Mouse (Mus musculus) MEL (cell line): ENCODE data around the gene Poc1a. TPM values are rescaled to one million over a fixed set of nuclear protein-coding genes. Genes with fewer than 3 reads are reported as not detected.

Experiments
- DNase-seq: peaks from one replicate; pipeline ENCODE4 v3.0.0; 2011; ENCODE audit warnings: low read depth, low spot score
- H3K27ac ChIP-seq: 2 replicates; pipeline ENCODE4 v1.5.1; 2012; ENCODE audit warnings: low read depth, mild to moderate bottlenecking, control low read depth, low read length, moderate library complexity; ENCODE audit not compliant: control insufficient read depth
- H3K27me3 ChIP-seq, 2 experiments: fragments of 150-350 bp in 1 of 2; sonication (generic) in 1 of 2; 2 replicates each; pipeline ENCODE4 v1.6.1; 2012; ENCODE audit warnings: low read length in 2 of 2, mild to moderate bottlenecking in 2 of 2, improper control_type of control experiment in 1 of 2, moderate library complexity in 1 of 2; ENCODE audit not compliant: insufficient read depth in 2 of 2, control insufficient read depth in 1 of 2
- H3K36me3 ChIP-seq, 2 experiments: 2 replicates each; pipeline ENCODE4 v1.6.1; 2012 to 2014; ENCODE audit warnings: low read length in 2 of 2, improper control_type of control experiment in 1 of 2, inconsistent platforms in 1 of 2, mild to moderate bottlenecking in 1 of 2; ENCODE audit not compliant: insufficient read depth in 2 of 2, control insufficient read depth in 1 of 2
- H3K4me1 ChIP-seq, 2 experiments: fragments of 150-350 bp in 1 of 2; sonication (generic) in 1 of 2; 2 replicates each; pipeline ENCODE4 v1.6.1; 2012; ENCODE audit warnings: low read length in 2 of 2, improper control_type of control experiment in 1 of 2, mild to moderate bottlenecking in 1 of 2; ENCODE audit not compliant: insufficient read depth in 2 of 2, control insufficient read depth in 1 of 2
- H3K4me3 ChIP-seq, 2 experiments: fragments of 150-350 bp in 1 of 2; sonication (generic) in 1 of 2; 2 replicates each; pipeline ENCODE4 v1.5.1; 2012; ENCODE audit warnings: low read depth in 2 of 2, low read length in 2 of 2, mild to moderate bottlenecking in 2 of 2, moderate library complexity in 2 of 2, control low read depth in 1 of 2, improper control_type of control experiment in 1 of 2; ENCODE audit not compliant: control insufficient read depth in 1 of 2, insufficient read depth in 1 of 2
- H3K79me2 ChIP-seq: 2 replicates; pipeline ENCODE4 v1.6.1; 2012; ENCODE audit warnings: mild to moderate bottlenecking, low read length, moderate library complexity; ENCODE audit not compliant: control insufficient read depth, poor library complexity, insufficient read depth
- H3K9ac ChIP-seq: 2 replicates; pipeline ENCODE4 v1.6.1; 2012; ENCODE audit warnings: low read depth, mild to moderate bottlenecking, control low read depth, low read length, moderate library complexity; ENCODE audit not compliant: control insufficient read depth, poor library complexity, severe bottlenecking
- H3K9me3 ChIP-seq: fragments of 150-350 bp; sonication (generic); replicated peaks from 2 replicates; pipeline ENCODE4 v1.6.1; 2012; ENCODE audit warnings: mild to moderate bottlenecking, low read length, improper control_type of control experiment, moderate library complexity; ENCODE audit not compliant: insufficient read depth
- CTCF ChIP-seq, 3 experiments: IDR thresholded peaks in 2 of 3; conservative IDR thresholded peaks in 1 of 3; 2 replicates each; pipeline ENCODE4 v1.5.1; 2011 to 2012; ENCODE audit warnings: low read length in 3 of 3, low read depth in 2 of 3, mild to moderate bottlenecking in 2 of 3, improper control_type of control experiment in 1 of 3, inconsistent platforms in 1 of 3, mixed read lengths in 1 of 3, moderate library complexity in 1 of 3; ENCODE audit not compliant: control insufficient read depth in 1 of 3, insufficient read depth in 1 of 3, poor library complexity in 1 of 3, severe bottlenecking in 1 of 3
- ELF1 ChIP-seq: IDR thresholded peaks from 2 replicates; pipeline ENCODE4 v1.6.1; 2014; ENCODE audit warnings: low read depth, mild to moderate bottlenecking, inconsistent platforms, low read length, improper control_type of control experiment, moderate library complexity
- HCFC1 ChIP-seq: IDR thresholded peaks from 2 replicates; pipeline ENCODE4 v1.6.1; 2012; ENCODE audit warnings: low read depth, mild to moderate bottlenecking, inconsistent platforms, low read length, improper control_type of control experiment, moderate library complexity
- JUND ChIP-seq: IDR thresholded peaks from 2 replicates; pipeline ENCODE4 v1.6.1; 2011; ENCODE audit warnings: low read depth, mild to moderate bottlenecking, improper control_type of control experiment, low read length
- KAT2A ChIP-seq: conservative IDR thresholded peaks from 2 replicates; pipeline ENCODE4 v1.6.1; 2012; ENCODE audit warnings: low read depth, low read length, improper control_type of control experiment, inconsistent platforms
- MAX ChIP-seq: IDR thresholded peaks from 2 replicates; pipeline ENCODE4 v1.6.1; 2011; ENCODE audit warnings: low read length, improper control_type of control experiment
- MYB ChIP-seq: IDR thresholded peaks from 2 replicates; pipeline ENCODE4 v1.6.1; 2011; ENCODE audit warnings: mild to moderate bottlenecking, low read depth, low read length, improper control_type of control experiment
- MYC ChIP-seq: IDR thresholded peaks from 2 replicates; pipeline ENCODE4 v1.6.1; 2011; ENCODE audit warnings: low read depth, mild to moderate bottlenecking, low read length, improper control_type of control experiment, moderate library complexity
- NELFE ChIP-seq: IDR thresholded peaks from 2 replicates; pipeline ENCODE4 v1.6.1; 2011; ENCODE audit warnings: low read depth, low read length, improper control_type of control experiment
- POLR2AphosphoS2 ChIP-seq: IDR thresholded peaks from 2 replicates; pipeline ENCODE4 v1.6.1; 2011; ENCODE audit warnings: low read length, improper control_type of control experiment
- RAD21 ChIP-seq: IDR thresholded peaks from 2 replicates; pipeline ENCODE4 v1.6.1; 2011; ENCODE audit warnings: mild to moderate bottlenecking, low read depth, low read length, improper control_type of control experiment
- RCOR1 ChIP-seq: IDR thresholded peaks from 2 replicates; pipeline ENCODE4 v1.6.1; 2012; ENCODE audit warnings: low read depth, mild to moderate bottlenecking, inconsistent platforms, low read length, improper control_type of control experiment
- SIN3A ChIP-seq: IDR thresholded peaks from 2 replicates; pipeline ENCODE4 v1.6.1; 2012; ENCODE audit warnings: low read length, improper control_type of control experiment, inconsistent platforms
- SMC3 ChIP-seq: IDR thresholded peaks from 2 replicates; pipeline ENCODE4 v1.6.1; 2011; ENCODE audit warnings: low read depth, low read length, improper control_type of control experiment
- TBP ChIP-seq: IDR thresholded peaks from 2 replicates; pipeline ENCODE4 v1.8.0; 2011; ENCODE audit warnings: low read depth, low read length, improper control_type of control experiment
- USF1 ChIP-seq: IDR thresholded peaks from 2 replicates; pipeline ENCODE4 v1.6.1; 2014; ENCODE audit warnings: low read depth, mild to moderate bottlenecking, inconsistent platforms, low read length, improper control_type of control experiment, moderate library complexity
- ZC3H11A ChIP-seq: IDR thresholded peaks from 2 replicates; pipeline ENCODE4 v1.6.1; 2012; ENCODE audit warnings: low read depth, mild to moderate bottlenecking, inconsistent platforms, low read length, improper control_type of control experiment
- ZKSCAN1 ChIP-seq: IDR thresholded peaks from 2 replicates; pipeline ENCODE4 v1.6.1; 2012; ENCODE audit warnings: low read depth, mild to moderate bottlenecking, inconsistent platforms, low read length, improper control_type of control experiment, moderate library complexity
- ZMIZ1 ChIP-seq: IDR thresholded peaks from 2 replicates; pipeline ENCODE4 v1.6.1; 2012; ENCODE audit warnings: low read depth, mild to moderate bottlenecking, inconsistent platforms, low read length, improper control_type of control experiment, moderate library complexity
- ZNF384 ChIP-seq: IDR thresholded peaks from 2 replicates; pipeline ENCODE4 v1.6.1; 2012; ENCODE audit warnings: low read depth, mild to moderate bottlenecking, inconsistent platforms, low read length, improper control_type of control experiment
- polyA plus RNA-seq, 2 experiments: library from polyadenylated mRNA; stranded (reverse) in 1 of 2; unstranded in 1 of 2; fragments of >175 nt in 1 of 2; fragments of >200 nt in 1 of 2; gene quantifications; 2 replicates each; pipeline versions ENCODE4 v1.2.1 to v1.2.4; 2012; ENCODE audit warnings: low replicate concordance in 2 of 2, low read depth in 1 of 2; ENCODE audit not compliant: insufficient read length in 2 of 2, insufficient read depth in 1 of 2, missing spikeins in 1 of 2
- total RNA-seq: library from RNA; depleted of rRNA; stranded (reverse); fragments of 300-350 nt; gene quantifications from 2 replicates; pipeline ENCODE4 v1.2.3, GENCODE M21; 2012

Gene Poc1a
- total and polyA plus RNA-seq, 3 experiments: 33.8 to 41.3 TPM; not detected in 1

DNA sequence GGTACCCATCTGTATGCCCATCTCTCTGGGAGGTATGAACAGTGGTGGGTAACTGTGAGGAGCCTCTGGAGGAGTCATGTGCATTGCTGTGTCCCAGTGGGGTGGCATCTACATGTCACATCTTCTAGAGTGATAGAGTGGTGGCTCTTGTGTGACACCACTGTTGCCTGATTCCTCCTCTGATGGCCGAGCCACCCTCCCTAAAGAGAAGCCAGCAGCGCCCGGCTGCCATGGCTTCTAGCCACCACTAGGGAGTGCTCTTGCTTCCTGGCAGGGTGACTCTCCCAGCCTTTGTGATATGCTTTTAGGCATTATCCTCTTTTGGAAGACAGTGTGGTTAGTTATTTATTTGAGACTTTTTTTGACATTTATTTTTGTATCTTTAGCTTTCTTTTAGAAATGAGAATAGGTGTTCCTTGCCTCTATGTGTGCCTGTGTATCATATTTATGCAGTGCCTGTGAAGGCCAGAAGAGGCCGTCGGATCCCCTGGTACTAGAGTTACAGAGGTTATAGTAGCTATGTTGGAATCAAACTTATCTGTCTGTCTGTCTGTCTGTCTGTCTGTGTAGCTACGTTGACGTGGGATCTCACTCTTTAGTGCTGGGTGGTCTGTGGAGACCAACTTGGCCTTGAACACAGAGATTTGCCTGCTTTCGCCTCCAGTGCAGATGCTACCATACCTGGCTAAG, 25.9 kb downstream of the Poc1a start:
- Histone ChIP-seq H3K79me2 (no peaks in the 10 kb centered on the region), H3K4me1 (no peaks in the 10 kb centered on the region), H3K9ac (no peak overlapping the region), H3K27ac (no peak overlapping the region), H3K9me3 (no peaks in the 10 kb centered on the region), H3K27me3 (no peaks in the 10 kb centered on the region), H3K4me3 (no peak overlapping the region), H3K36me3 (no peaks in the 10 kb centered on the region; a peak in 1 of 4 replicates)
- peak; percentile 67 for DNase-seq
- TF ChIP-seq CTCF (IDR thresholded peaks at IDR 0.05 in 2 of 3, conservative IDR thresholded peaks at IDR 0.05 in 1 of 3; ENCODE audit: control insufficient read depth in 1 of 3, insufficient read depth in 1 of 3, low read depth in 2 of 3, low read length in 3 of 3, poor library complexity in 1 of 3, severe bottlenecking in 1 of 3) (peak; percentile 83 to 96 (median 89)), SMC3 (peak; percentile 80), ZMIZ1 (no peak), MAX (no peak), HCFC1 (0 out of 2 replicates have a peak, but pooled peaks have one; percentile 20), RAD21 (peak; percentile 72), USF1 (no peak), ZC3H11A (peak; percentile 57)

DNA sequence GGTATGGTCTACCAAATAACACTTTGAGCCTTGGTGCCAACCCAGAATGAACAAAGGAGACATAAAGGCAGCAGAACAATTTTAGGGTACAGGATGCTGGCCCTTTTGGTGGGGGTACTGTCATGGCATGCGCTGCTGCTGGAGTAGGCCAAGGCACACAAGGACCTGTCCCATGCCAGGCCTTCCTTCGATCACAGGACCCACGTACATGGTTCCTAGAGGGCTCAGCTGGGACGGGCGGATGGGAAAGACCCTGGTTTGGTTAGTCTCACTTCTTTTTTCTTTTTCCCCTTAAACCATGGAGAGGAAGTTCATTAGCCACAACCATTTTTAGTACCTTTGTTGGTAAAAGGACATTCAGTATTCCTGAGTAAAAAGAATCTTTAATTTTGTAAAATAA, 27.3 kb downstream of the Poc1a start:
- no peaks in the 10 kb centered on the region for H3K79me2 ChIP-seq
- no peak for TF ChIP-seq ELF1
- TF ChIP-seq TBP: no peak
- no peak for TF ChIP-seq JUND
- no peak for TF ChIP-seq SIN3A
- no peak for TF ChIP-seq KAT2A
- no peak for TF ChIP-seq MYC
- TF ChIP-seq RCOR1: no peak
- TF ChIP-seq POLR2AphosphoS2: no peak
- no peak for TF ChIP-seq NELFE
- TF ChIP-seq ZKSCAN1: no peak
- no peak for TF ChIP-seq ZNF384
- no peak for TF ChIP-seq MYB
- TF ChIP-seq ZC3H11A: no peak
- no peak for DNase-seq
- no peak overlapping the region for H3K4me3 ChIP-seq
- H3K36me3 ChIP-seq: no peaks in the 10 kb centered on the region; a peak in 1 of 4 replicates
- no peaks in the 10 kb centered on the region for H3K9me3 ChIP-seq
- H3K27me3 ChIP-seq: no peaks in the 10 kb centered on the region
- no peak overlapping the region for H3K9ac ChIP-seq
- H3K27ac ChIP-seq: no peak overlapping the region
- no peaks in the 10 kb centered on the region for H3K4me1 ChIP-seq
